Mouse (Mus musculus): ENCODE measurements around the gene Immt.

DNA sequence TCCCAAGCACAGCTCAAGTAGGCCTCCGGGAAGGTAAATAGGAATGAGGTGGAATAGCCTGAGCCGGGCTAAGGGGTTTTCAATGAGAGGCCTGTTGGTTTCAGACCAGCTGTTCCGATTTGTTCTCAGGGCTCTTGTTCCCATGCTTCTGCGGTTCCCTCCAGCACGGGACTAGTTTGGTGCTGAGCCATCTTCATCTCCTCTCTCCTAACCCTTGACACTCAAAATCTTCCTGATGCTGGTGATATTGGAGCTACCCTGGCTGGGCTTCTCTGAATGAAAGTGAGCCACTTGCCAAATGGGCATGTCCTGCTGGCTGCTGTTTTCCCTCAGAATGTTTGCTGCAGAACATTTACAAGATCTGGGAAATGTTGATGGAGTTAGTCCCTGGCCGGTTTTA lies 39.4 kb upstream of the Immt start:
- TF ChIP-seq CTCF (IDR thresholded peaks at IDR 0.05; ENCODE audit: borderline replicate concordance, extremely low read depth, insufficient read depth, insufficient read length) (no peak), POLR2A (IDR thresholded peaks at IDR 0.05; ENCODE audit: borderline replicate concordance, extremely low read depth, insufficient read depth, insufficient read length, poor library complexity, severe bottlenecking) (no peak)

All from brain, embryonic 14.5 days (tissue).